Mouse (Mus musculus) megakaryocyte, embryonic 14.5 days (primary cell): ENCODE data around the gene Il1a.

ENCODE experiments used
- FLI1 ChIP-seq: IDR thresholded peaks from 2 replicates; pipeline ENCODE4 v1.6.1; 2012; ENCODE audit warnings: low read length, inconsistent platforms, mixed read lengths
- GATA1 ChIP-seq: IDR thresholded peaks from 3 replicates; pipeline ENCODE4 v1.6.1; 2012; ENCODE audit warnings: mixed read lengths, low read length, inconsistent platforms, borderline replicate concordance

DNA sequence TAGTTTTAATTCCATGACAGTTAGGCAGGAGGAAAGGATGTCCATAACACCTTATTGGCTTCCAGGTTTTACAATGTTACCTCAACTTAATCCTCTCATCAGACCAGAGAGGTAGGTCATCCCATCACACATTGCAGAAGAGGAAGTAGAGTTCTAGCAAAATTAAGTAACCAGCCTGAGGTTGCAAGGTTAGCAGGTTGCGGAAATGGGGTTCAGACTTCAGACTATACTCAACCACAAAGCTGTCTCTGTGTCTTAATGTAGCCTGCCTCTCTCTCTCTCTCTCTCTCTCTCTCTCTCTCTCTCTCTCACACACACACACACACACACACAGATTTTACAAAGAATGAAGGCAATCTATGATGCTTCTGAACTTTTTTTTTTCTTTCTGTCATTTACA, 4.2 kb upstream of the Il1a start:
- TF ChIP-seq GATA1 (no peak), FLI1 (no peak)
